Mouse (Mus musculus) E14TG2a.4 (cell line): ENCODE measurements at regions not wholly inside any gene's neighbourhood (a gene's known extent, or its start where the extent isn't known, plus 50 kb on each side); places are given as distances from the start of the nearest gene placed in this dataset.

Experiments
- CTCF ChIP-seq: conservative IDR thresholded peaks from 2 replicates; pipeline ENCODE4 v1.5.1; 2014; ENCODE audit warnings: low read length
- NANOG ChIP-seq: IDR thresholded peaks from 2 replicates; pipeline ENCODE4 v1.6.1; 2014; ENCODE audit warnings: borderline replicate concordance, low read length, mixed read lengths
- POU5F1 ChIP-seq: IDR thresholded peaks from 2 replicates; pipeline ENCODE4 v1.6.1; 2014; ENCODE audit warnings: low read length, borderline replicate concordance

DNA sequence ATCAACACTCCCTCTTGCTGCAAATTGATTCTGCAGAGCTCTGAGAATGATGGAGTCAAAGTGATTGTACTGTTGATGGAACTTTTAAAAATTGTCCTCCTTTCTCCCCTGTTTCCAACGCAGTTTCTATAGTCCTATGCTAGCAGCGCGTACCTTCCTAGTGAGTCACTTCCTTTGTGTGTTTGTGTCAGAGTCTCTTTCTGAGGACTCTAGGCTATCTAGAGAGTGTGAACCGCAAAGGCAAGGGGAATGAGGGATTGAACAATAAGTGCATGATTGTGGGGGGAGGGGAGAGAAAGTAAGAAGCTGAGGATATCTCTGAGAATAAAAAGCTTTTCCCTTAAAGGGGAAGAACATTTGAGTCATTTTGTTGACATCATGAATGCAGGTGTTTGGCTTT lies 188.5 kb upstream of the Hcn1 start:
- TF ChIP-seq CTCF (no peak), NANOG (no peak), POU5F1 (no peak)
